Mouse (Mus musculus) thymus, adult 2 months (tissue): ENCODE data around the gene Pkd2.

ENCODE experiments used
- CTCF ChIP-seq: fragments of 200-500 bp; IDR thresholded peaks from 2 replicates; pipeline ENCODE4 v1.5.1; 2012; ENCODE audit warnings: mild to moderate bottlenecking, control low read depth, low read length, moderate library complexity, borderline replicate concordance; ENCODE audit not compliant: control insufficient read depth, poor library complexity, insufficient read depth; ENCODE audit errors: extremely low read depth
- POLR2A ChIP-seq: fragments of 200-500 bp; IDR thresholded peaks from 2 replicates; pipeline ENCODE4 v1.6.1; 2012; ENCODE audit warnings: mild to moderate bottlenecking, low read length, control low read depth, moderate library complexity; ENCODE audit not compliant: control insufficient read depth, poor library complexity, insufficient read depth; ENCODE audit errors: extremely low read depth

- no peak for TF ChIP-seq CTCF
- no peak for TF ChIP-seq POLR2A
These were observed 45.6 kb downstream of the Pkd2 start for GRCm38 (mm10) chr5:104504883-104505282.
